Mouse (Mus musculus) bone marrow macrophage, adult 2 months (primary cell): ENCODE data around the gene Amer2.

ENCODE experiments used
- CTCF ChIP-seq: IDR thresholded peaks from 2 replicates; pipeline ENCODE4 v1.5.1; 2012; ENCODE audit warnings: low read depth, mild to moderate bottlenecking, low read length, moderate library complexity
- POLR2A ChIP-seq: IDR thresholded peaks from 2 replicates; pipeline ENCODE4 v1.6.1; 2012; ENCODE audit warnings: mild to moderate bottlenecking, low read depth, low read length, borderline replicate concordance

- TF ChIP-seq CTCF (no peak), POLR2A (no peak)
Observed at GRCm38 (mm10) chr14:60427896-60428295, 54.8 kb downstream of the Amer2 start.
